ENCODE assay signal across 10 mouse cellular contexts in genomic region chr1:190808766-190809221, GRCm38 (mm10).
DNase-seq lines count a peak whose midpoint lies in the region; ATAC-seq and TF ChIP-seq lines count a peak whose summit lies in the region.
"Had no signal": no experiment of that assay in that cellular context is flagged by ENCODE, and none has a peak within 500 bp of the region (broad histone marks: within the 10 kb centered on the region; RNA-seq: fewer than 3 reads in every experiment).

No protein-coding gene starts in this region.

- no peak for TF ChIP-seq POLR2A in kidney, adult 2 months (IDR thresholded peaks at IDR 0.05; ENCODE audit: low read depth, low read length)

- H3K27me3 ChIP-seq in embryonic facial prominence, embryonic 11.5 days (ENCODE audit: control insufficient read depth, insufficient read depth, low read length), result no peaks in the 10 kb centered on the region
- no peaks in the 10 kb centered on the region for H3K27me3 ChIP-seq in hindbrain, embryonic 16.5 days (replicated peaks; ENCODE audit: control insufficient read depth, insufficient read depth, low read length)
- H3K27me3 ChIP-seq in neural tube, embryonic 15.5 days (replicated peaks), result peaks cover 6% of the 10 kb centered on the region; the same call in 1 of the 2 replicates
- H3K27me3 ChIP-seq in kidney, adult 2 months (replicated peaks; ENCODE audit: control insufficient read depth, insufficient read depth, low read length), result no peaks in the 10 kb centered on the region
- H3K27me3 ChIP-seq in heart, embryonic 12.5 days (replicated peaks), result no peaks in the 10 kb centered on the region

- H3K4me3 ChIP-seq in layer of hippocampus, adult 2 months, result no peak overlapping the region
- no peak overlapping the region for H3K4me3 ChIP-seq in embryonic facial prominence, embryonic 11.5 days (ENCODE audit: low read depth, low read length)
- no peak overlapping the region for H3K4me3 ChIP-seq in hindbrain, embryonic 16.5 days (ENCODE audit: low read length)
- H3K4me3 ChIP-seq in neural tube, embryonic 15.5 days (replicated peaks), result no peak overlapping the region
- H3K4me3 ChIP-seq in kidney, adult 2 months (ENCODE audit: insufficient read depth, low read depth, low read length), result no peak overlapping the region
- no peak overlapping the region for H3K4me3 ChIP-seq in heart, embryonic 12.5 days

- no peaks in the 10 kb centered on the region for H3K9me3 ChIP-seq in embryonic facial prominence, embryonic 11.5 days (replicated peaks; ENCODE audit: control insufficient read depth, low read length)
- H3K9me3 ChIP-seq in hindbrain, embryonic 16.5 days (ENCODE audit: control insufficient read depth, low read length), result no peaks in the 10 kb centered on the region
- no peaks in the 10 kb centered on the region for H3K9me3 ChIP-seq in neural tube, embryonic 15.5 days (replicated peaks)
- H3K9me3 ChIP-seq in heart, embryonic 12.5 days (replicated peaks), result no peaks in the 10 kb centered on the region

- H3K4me2 ChIP-seq in embryonic facial prominence, embryonic 11.5 days (ENCODE audit: low read depth, low read length), result no peak overlapping the region
- peak overlapping the region; percentile 37 for H3K4me2 ChIP-seq in hindbrain, embryonic 16.5 days (ENCODE audit: low read length)
- peak overlapping the region; percentile 36 for H3K4me2 ChIP-seq in neural tube, embryonic 15.5 days
- no peak overlapping the region; the same call in 1 of the 2 replicates for H3K4me2 ChIP-seq in heart, embryonic 12.5 days

- DNase-seq in layer of hippocampus, adult 2 months (ENCODE audit: low spot score in 2 of 2), result no peak
- DNase-seq in layer of hippocampus, postnatal 25 days (ENCODE audit: extremely low spot score in 1 of 2, low spot score in 1 of 2), result no peak
- no peak for DNase-seq in embryonic facial prominence, embryonic 11.5 days (ENCODE audit: low spot score)
- DNase-seq in kidney, adult 2 months, result no peak
- DNase-seq in gastrocnemius, postnatal 10 days, result no peak
- DNase-seq: kidney, postnatal 36 days had no signal

- H3K27ac ChIP-seq in layer of hippocampus, adult 2 months, result peak overlapping the region; percentile 72
- no peak overlapping the region for H3K27ac ChIP-seq in embryonic facial prominence, embryonic 11.5 days (replicated peaks; ENCODE audit: low read depth, low read length)
- no peak overlapping the region; the same call in 1 of the 2 replicates for H3K27ac ChIP-seq in hindbrain, embryonic 16.5 days (ENCODE audit: low read depth, low read length)
- no peak overlapping the region; the same call in 1 of the 2 replicates for H3K27ac ChIP-seq in neural tube, embryonic 15.5 days (replicated peaks)
- no peak overlapping the region for H3K27ac ChIP-seq in kidney, adult 2 months (ENCODE audit: insufficient read depth, low read depth, low read length)
- no peak overlapping the region for H3K27ac ChIP-seq in heart, embryonic 12.5 days (ENCODE audit: poor library complexity, severe bottlenecking)

- ATAC-seq in embryonic facial prominence, embryonic 11.5 days (replicated peaks; ENCODE audit: insufficient number of reproducible peaks, low FRiP score, low TSS enrichment, low read depth), result 0 out of 2 replicates have a peak, but pooled peaks have one; percentile 18
- ATAC-seq in hindbrain, embryonic 16.5 days, result peak; percentile 50
- ATAC-seq in neural tube, embryonic 15.5 days (ENCODE audit: low FRiP score), result peak; percentile 35; the same call in 1 of the 2 replicates
- no peak for ATAC-seq in heart, embryonic 12.5 days (ENCODE audit: insufficient number of reproducible peaks, low FRiP score)
- ATAC-seq: activated CD4-positive, CD25-positive, alpha-beta regulatory T cell, adult 4 months had no signal

- H3K9ac ChIP-seq in embryonic facial prominence, embryonic 11.5 days (replicated peaks; ENCODE audit: low read length), result no peak overlapping the region
- peak overlapping the region; percentile 20 for H3K9ac ChIP-seq in hindbrain, embryonic 16.5 days (ENCODE audit: low read depth, low read length)
- no peak overlapping the region for H3K9ac ChIP-seq in neural tube, embryonic 15.5 days (replicated peaks)
- no peak overlapping the region for H3K9ac ChIP-seq in heart, embryonic 12.5 days

- WGBS in embryonic facial prominence, embryonic 11.5 days, result 33% methylated on average over 19 of the region's 19 CpGs
- 19% methylated on average over 19 of the region's 19 CpGs for WGBS in hindbrain, embryonic 16.5 days
- WGBS in neural tube, embryonic 15.5 days, result 13% methylated on average over 19 of the region's 19 CpGs
- WGBS in kidney, adult 2 months, result 78% methylated on average over 19 of the region's 19 CpGs
- 63% methylated on average over 19 of the region's 19 CpGs for WGBS in heart, embryonic 12.5 days

- no peaks in the 10 kb centered on the region for H3K4me1 ChIP-seq in embryonic facial prominence, embryonic 11.5 days (ENCODE audit: control insufficient read depth, insufficient read depth, low read length)
- peaks cover 12% of the 10 kb centered on the region for H3K4me1 ChIP-seq in hindbrain, embryonic 16.5 days (ENCODE audit: control insufficient read depth, insufficient read depth, low read depth, low read length)
- peaks cover 22% of the 10 kb centered on the region for H3K4me1 ChIP-seq in neural tube, embryonic 15.5 days
- H3K4me1 ChIP-seq in kidney, adult 2 months (ENCODE audit: control insufficient read depth, insufficient read depth, low read length), result no peaks in the 10 kb centered on the region
- peaks cover 27% of the 10 kb centered on the region for H3K4me1 ChIP-seq in heart, embryonic 12.5 days (replicated peaks)

- H3K36me3 ChIP-seq in embryonic facial prominence, embryonic 11.5 days (replicated peaks; ENCODE audit: control insufficient read depth, insufficient read depth, low read depth, low read length), result no peaks in the 10 kb centered on the region
- 0 out of 2 replicates have a peak, but pooled peaks cover 2% of the 10 kb centered on the region for H3K36me3 ChIP-seq in hindbrain, embryonic 16.5 days (ENCODE audit: control insufficient read depth, insufficient read depth, low read length)
- peaks cover 6% of the 10 kb centered on the region; the same call in 1 of the 2 replicates for H3K36me3 ChIP-seq in neural tube, embryonic 15.5 days
- H3K36me3 ChIP-seq in kidney, adult 2 months (ENCODE audit: control insufficient read depth, insufficient read depth, low read length), result no peaks in the 10 kb centered on the region
- peaks cover 8% of the 10 kb centered on the region for H3K36me3 ChIP-seq in heart, embryonic 12.5 days

- no peak for TF ChIP-seq CTCF in layer of hippocampus, adult 2 months (conservative IDR thresholded peaks at IDR 0.05)
- no peak for TF ChIP-seq CTCF in kidney, adult 2 months (conservative IDR thresholded peaks at IDR 0.05; ENCODE audit: insufficient read depth, insufficient read length, low read depth, low read length)

Comparison
In these comparisons a context has a peak if more than half of its experiments do, and no peak if none do; other contexts are left out.
1. H3K4me2 ChIP-seq: peak in hindbrain, embryonic 16.5 days (single experiment) and neural tube, embryonic 15.5 days (single experiment); none in embryonic facial prominence, embryonic 11.5 days (single experiment) and heart, embryonic 12.5 days (single experiment).